Comparison of ENCODE assay signal across 9 mouse cellular contexts in genomic region chr4:137851484-137851883, GRCm38 (mm10). TPM values are rescaled to one million over a fixed set of nuclear protein-coding genes. Genes with fewer than 3 reads are reported as not detected.
A peak's percentile ranks its signal among the peaks of the same experiment; 100 is the strongest.
DNase-seq lines count a peak whose midpoint lies in the region; ATAC-seq and TF ChIP-seq lines count a peak whose summit lies in the region.
"Had no signal": no experiment of that assay in that cellular context is flagged by ENCODE, and none has a peak within 500 bp of the region (broad histone marks: within the 10 kb centered on the region; RNA-seq: fewer than 3 reads in every experiment).

No protein-coding gene starts in this region.

- H3K4me3 ChIP-seq in midbrain, embryonic 14.5 days (replicated peaks; ENCODE audit: low read depth, low read length): no peak overlapping the region
- H3K4me3 ChIP-seq in midbrain, embryonic 15.5 days: no peak overlapping the region
- H3K4me3 ChIP-seq in hindbrain, postnatal 0 days (ENCODE audit: low read length): no peak overlapping the region

- no peaks in the 10 kb centered on the region for H3K9me3 ChIP-seq in midbrain, embryonic 14.5 days (ENCODE audit: control insufficient read depth, low read length)
- no peaks in the 10 kb centered on the region for H3K9me3 ChIP-seq in midbrain, embryonic 15.5 days
- no peaks in the 10 kb centered on the region for H3K9me3 ChIP-seq in hindbrain, postnatal 0 days (ENCODE audit: low read length)

- WGBS in midbrain, embryonic 14.5 days: 52% methylated on average over 2 of the region's 2 CpGs
- WGBS in midbrain, embryonic 15.5 days: 46% methylated on average over 2 of the region's 2 CpGs
- WGBS in hindbrain, postnatal 0 days: 40% methylated on average over 2 of the region's 2 CpGs

- peak; percentile 59 for DNase-seq in cerebellum, adult 9-11 months
- no peak for DNase-seq in cerebellum, adult 8-10 months
- peak; percentile 69 for DNase-seq in midbrain, embryonic 14.5 days
- DNase-seq in adrenal gland, postnatal 36 days: peak; percentile 77 to 84
- DNase-seq in hindbrain, postnatal 0 days (ENCODE audit: low spot score): peak; percentile 85
- DNase-seq in naive thymus-derived CD4-positive, alpha-beta T cell, adult 2 months (ENCODE audit: low read depth): peak; percentile 78
- DNase-seq in frontal cortex, postnatal 25 days (ENCODE audit: low spot score in 2 of 2): no peak

- no peak overlapping the region for H3K9ac ChIP-seq in midbrain, embryonic 14.5 days (replicated peaks; ENCODE audit: low read length)
- no peak overlapping the region for H3K9ac ChIP-seq in midbrain, embryonic 15.5 days
- H3K9ac ChIP-seq in hindbrain, postnatal 0 days (replicated peaks; ENCODE audit: low read length): no peak overlapping the region

- no peak overlapping the region for H3K27ac ChIP-seq in midbrain, embryonic 14.5 days (replicated peaks; ENCODE audit: low read depth, low read length)
- H3K27ac ChIP-seq in midbrain, embryonic 15.5 days: no peak overlapping the region
- H3K27ac ChIP-seq in hindbrain, postnatal 0 days: no peak overlapping the region

- H3K27me3 ChIP-seq in midbrain, embryonic 14.5 days (ENCODE audit: control insufficient read depth, insufficient read depth, low read length): no peaks in the 10 kb centered on the region
- H3K27me3 ChIP-seq in midbrain, embryonic 15.5 days (replicated peaks): no peaks in the 10 kb centered on the region
- H3K27me3 ChIP-seq in hindbrain, postnatal 0 days (ENCODE audit: insufficient read depth, low read length): no peaks in the 10 kb centered on the region

- no peak for ATAC-seq in midbrain, embryonic 14.5 days (ENCODE audit: low FRiP score, low TSS enrichment)
- no peak for ATAC-seq in midbrain, embryonic 15.5 days (replicated peaks)
- no peak for ATAC-seq in hindbrain, postnatal 0 days

- no peak overlapping the region for H3K4me2 ChIP-seq in midbrain, embryonic 14.5 days (ENCODE audit: low read length)
- no peak overlapping the region for H3K4me2 ChIP-seq in midbrain, embryonic 15.5 days
- H3K4me2 ChIP-seq in hindbrain, postnatal 0 days (ENCODE audit: low read depth, low read length): no peak overlapping the region

- peak; percentile 83 for TF ChIP-seq CTCF in hindbrain, postnatal 0 days (IDR thresholded peaks at IDR 0.05; ENCODE audit: low read depth)

- H3K36me3 ChIP-seq in midbrain, embryonic 14.5 days (ENCODE audit: control insufficient read depth, insufficient read depth, low read length): no peaks in the 10 kb centered on the region
- no peaks in the 10 kb centered on the region for H3K36me3 ChIP-seq in midbrain, embryonic 15.5 days (replicated peaks)
- no peaks in the 10 kb centered on the region for H3K36me3 ChIP-seq in hindbrain, postnatal 0 days (ENCODE audit: insufficient read depth, low read length)
- H3K36me3 ChIP-seq: G1E had no signal

- no peaks in the 10 kb centered on the region for H3K4me1 ChIP-seq in midbrain, embryonic 14.5 days (ENCODE audit: control insufficient read depth, insufficient read depth, low read length)
- H3K4me1 ChIP-seq in midbrain, embryonic 15.5 days: no peaks in the 10 kb centered on the region
- H3K4me1 ChIP-seq in hindbrain, postnatal 0 days (ENCODE audit: insufficient read depth, low read length): no peaks in the 10 kb centered on the region

RNA-seq across cellular contexts. Expression of gene Ece1, which starts 10.6 kb away (rescaled TPM):
- polyA plus RNA-seq in midbrain, embryonic 14.5 days (2014; fragmentation: Nextera tagmentation; extraction: Ambion mirVana): 11.9 and 18.4 TPM in 2 replicates
- 20.7 and 23.1 TPM in 2 replicates for polyA plus RNA-seq in midbrain, embryonic 15.5 days (2015; fragmentation: Nextera tagmentation; extraction: Ambion mirVana)
- 100 to 1,000 TPM; 256 to 280 TPM for total RNA-seq in adrenal gland, postnatal 36 days (2021)
- total RNA-seq in hindbrain, postnatal 0 days (2014; rRNA removed): 40.0 and 43.8 TPM in 2 replicates
- polyA plus RNA-seq in hindbrain, postnatal 0 days (2015; fragmentation: Nextera tagmentation; extraction: Ambion mirVana): 23.0 and 23.4 TPM in 2 replicates

RNA-seq across cellular contexts. Expression of gene Alpl, which starts 55.3 kb away (rescaled TPM):
- polyA plus RNA-seq in midbrain, embryonic 14.5 days (2014; fragmentation: Nextera tagmentation; extraction: Ambion mirVana): 6.0 and 6.1 TPM in 2 replicates
- 8.8 and 9.6 TPM in 2 replicates for polyA plus RNA-seq in midbrain, embryonic 15.5 days (2015; fragmentation: Nextera tagmentation; extraction: Ambion mirVana)
- 10 to 100 TPM in 1 of 2 experiments, 1 to 10 TPM in 1; 4.4 to 55.1 TPM for total RNA-seq in adrenal gland, postnatal 36 days (2021)
- total RNA-seq in hindbrain, postnatal 0 days (2014; rRNA removed): 15.3 and 22.4 TPM in 2 replicates
- 16.6 and 17.5 TPM in 2 replicates for polyA plus RNA-seq in hindbrain, postnatal 0 days (2015; fragmentation: Nextera tagmentation; extraction: Ambion mirVana)
- total RNA-seq: G1E had no signal
- polyA plus RNA-seq: G1E had no signal

Comparison
In these comparisons a context has a peak if more than half of its experiments do, and no peak if none do; other contexts are left out.
1. DNase-seq: peak in cerebellum, adult 9-11 months (single experiment), midbrain, embryonic 14.5 days (single experiment), adrenal gland, postnatal 36 days (2 of 2), hindbrain, postnatal 0 days (single experiment) and naive thymus-derived CD4-positive, alpha-beta T cell, adult 2 months (single experiment); none in cerebellum, adult 8-10 months (single experiment) and frontal cortex, postnatal 25 days (0 of 2).